Mouse (Mus musculus): Measurements from ENCODE around the gene Yipf3.

- no peak for TF ChIP-seq POLR2A (IDR thresholded peaks at IDR 0.05; ENCODE audit: insufficient read depth, low read depth, low read length)
- TF ChIP-seq CTCF (IDR thresholded peaks at IDR 0.05; ENCODE audit: insufficient read depth, low read depth, low read length), result no peak
Observed at GRCm38 (mm10) chr17:46272675-46273074, 24.8 kb downstream of the Yipf3 start.
